Mouse (Mus musculus) left cerebral cortex, postnatal 25 days (tissue): Measurements from ENCODE around the gene Lin37. TPM values are rescaled to one million over a fixed set of nuclear protein-coding genes. Genes with fewer than 3 reads are reported as not detected.

Source experiments
- DNase-seq, 2 experiments: peaks; one replicate each; pipeline ENCODE4 v3.0.0; 2022; ENCODE audit warnings: low spot score in 2 of 2, mixed read lengths in 1 of 2
- intact Hi-C: fragments of 180-260 bp; cut with DNase I; formaldehyde crosslinking; loops from one replicate; pipeline ENCODE4 v1.15.1; 2025
- total RNA-seq, 2 experiments: library from RNA; stranded (reverse); gene quantifications; 2 replicates each; pipeline ENCODE4 v1.2.3; 2021

Gene Lin37
- total RNA-seq, 2 experiments from 2014 or later: 45.5 to 47.8 TPM

DNA sequence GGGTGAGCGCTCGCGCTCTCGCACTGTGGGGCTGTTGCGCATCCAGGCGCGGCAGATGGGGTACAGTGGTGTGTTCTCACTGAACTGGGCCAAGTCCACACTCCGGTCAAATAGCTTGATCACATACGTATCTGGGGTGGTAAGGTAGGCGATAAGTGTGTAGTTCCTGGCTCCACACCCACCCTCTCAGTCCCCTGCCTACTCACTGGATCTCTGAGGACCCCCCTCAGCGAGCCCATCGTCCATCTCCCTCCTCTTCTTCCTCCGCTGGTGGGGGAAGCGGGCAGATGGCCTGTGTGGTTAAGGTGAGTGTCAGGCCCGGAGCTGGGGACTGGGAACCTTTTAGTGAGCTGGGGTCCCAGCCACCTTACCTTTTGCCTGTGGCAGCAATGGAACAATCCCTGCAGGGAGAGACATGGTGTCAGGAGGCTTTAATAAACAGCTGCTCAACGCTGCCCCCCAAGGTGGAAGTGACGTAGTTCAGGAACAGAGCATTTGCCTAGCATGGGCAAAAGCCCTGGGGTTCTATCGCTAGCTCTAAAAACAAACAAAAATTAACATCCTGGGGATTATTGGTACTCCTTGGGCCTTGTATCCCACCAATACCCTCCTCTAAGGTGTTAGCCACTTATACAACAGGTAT, 2.6 kb downstream of the Lin37 start:
- intact Hi-C loops: no loop called here
- DNase-seq: no peak

GRCm38 (mm10) chr7:30553810-30554584, 5.6 kb downstream of the Lin37 start:
- intact Hi-C loops: loop anchor here (5.0 kb wide), 1 partner anchor 62 kb away; the partner anchor contains the start of gene Prodh2
- DNase-seq: no peak

DNA sequence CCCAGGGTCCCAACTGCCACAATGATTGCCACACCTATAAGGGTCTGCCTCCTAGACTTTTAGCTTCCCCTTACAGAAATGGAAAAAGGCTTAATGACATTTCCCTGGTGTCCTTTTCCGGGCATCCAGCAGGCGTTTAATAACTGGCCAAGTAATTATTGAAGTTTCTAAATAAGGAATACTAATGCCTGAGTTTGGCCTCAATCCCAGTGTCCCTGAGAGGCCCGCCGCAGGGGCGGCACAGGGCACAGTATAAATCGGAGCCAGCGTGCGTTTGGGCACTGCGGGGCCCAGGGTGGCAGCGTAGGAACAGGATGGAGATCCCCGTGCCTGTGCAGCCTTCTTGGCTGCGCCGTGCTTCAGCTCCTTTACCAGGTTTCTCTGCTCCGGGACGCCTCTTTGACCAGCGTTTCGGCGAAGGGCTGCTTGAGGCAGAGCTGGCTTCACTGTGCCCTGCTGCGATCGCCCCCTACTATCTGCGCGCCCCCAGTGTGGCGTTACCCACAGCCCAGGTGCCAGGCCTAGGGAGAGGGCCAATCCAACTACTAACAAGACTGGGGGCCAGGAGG, 6.5 kb downstream of the Lin37 start:
- intact Hi-C loops: loop anchor here (5.0 kb wide), 1 partner anchor 61 kb away; the partner anchor contains the start of gene Prodh2
- DNase-seq: peak in 1 of 2 experiments; percentile 50

- intact Hi-C loops: loop anchor here (5.0 kb wide), 1 partner anchor 60 kb away; the partner anchor contains the start of gene Prodh2
Measured at GRCm38 (mm10) chr7:30552102-30553020, 7.3 kb downstream of the Lin37 start, which contains the start of the genes Hspb6 and Proser3. Gene Hspb6 (plus strand): TSS chr7:30552178. Gene Proser3 (minus strand): TSS chr7:30552299.

GRCm38 (mm10) chr7:30551445-30552101, 8.1 kb downstream of the Lin37 start:
- DNase-seq: no peak
- intact Hi-C loops: loop anchor here (5.0 kb wide), 1 partner anchor 59 kb away; the partner anchor contains the start of gene Prodh2

More at GRCm38 (mm10) chr7:30552102-30553020, 7.3 kb downstream of the Lin37 start, which contains the start of the genes Hspb6 and Proser3:
- peak; percentile 97 to 99 for DNase-seq

GRCm38 (mm10) chr7:30550603-30551002, 9.0 kb downstream of the Lin37 start:
- DNase-seq: no peak
- intact Hi-C loops: loop anchor here (5.0 kb wide), 1 partner anchor 58 kb away; the partner anchor contains the start of gene Prodh2

GRCm38 (mm10) chr7:30549880-30550279, 9.8 kb downstream of the Lin37 start:
- no peak for DNase-seq
- intact Hi-C loops: loop anchor here (5.0 kb wide), 1 partner anchor 58 kb away; the partner anchor contains the start of gene Prodh2

DNA sequence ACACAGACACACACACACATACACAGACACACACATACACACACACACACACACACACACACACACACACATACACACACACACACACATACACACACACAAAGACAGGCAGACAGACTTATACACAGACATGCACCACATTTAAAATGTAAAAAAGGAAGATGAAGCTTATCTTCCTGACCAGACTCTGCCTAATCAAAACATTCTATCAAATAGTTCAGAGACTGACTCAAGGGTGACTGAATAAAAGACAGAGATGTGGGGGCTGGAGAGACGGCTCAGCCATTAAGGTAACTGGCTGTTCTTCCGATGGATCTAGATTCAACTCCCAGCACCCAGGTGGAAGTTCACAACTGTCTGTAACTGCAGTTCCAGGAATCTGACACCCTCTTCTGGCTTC, 15.3 kb downstream of the Lin37 start:
- intact Hi-C loops: no loop called here
- no peak for DNase-seq

DNA sequence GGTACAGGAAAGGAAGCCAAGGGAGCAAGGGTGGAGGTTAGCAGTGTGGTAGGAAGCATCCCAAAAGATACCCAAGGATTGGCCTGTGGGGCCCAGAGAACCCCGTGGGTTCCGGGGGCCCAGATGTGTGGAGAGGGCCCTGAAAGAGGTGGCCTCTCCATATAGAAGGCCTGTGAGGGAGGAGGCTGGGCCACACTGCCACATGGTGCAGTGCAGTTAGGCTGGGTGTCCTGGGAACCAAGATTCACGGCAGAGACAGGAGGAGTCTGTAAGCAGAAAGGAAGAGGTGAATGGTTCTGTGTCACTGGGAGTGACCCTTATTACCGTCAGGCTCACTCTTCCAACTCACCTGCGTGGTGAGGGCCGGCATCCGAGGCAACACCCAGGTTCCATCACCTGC, 19.1 kb downstream of the Lin37 start:
- intact Hi-C loops: no loop called here
- no peak for DNase-seq

DNA sequence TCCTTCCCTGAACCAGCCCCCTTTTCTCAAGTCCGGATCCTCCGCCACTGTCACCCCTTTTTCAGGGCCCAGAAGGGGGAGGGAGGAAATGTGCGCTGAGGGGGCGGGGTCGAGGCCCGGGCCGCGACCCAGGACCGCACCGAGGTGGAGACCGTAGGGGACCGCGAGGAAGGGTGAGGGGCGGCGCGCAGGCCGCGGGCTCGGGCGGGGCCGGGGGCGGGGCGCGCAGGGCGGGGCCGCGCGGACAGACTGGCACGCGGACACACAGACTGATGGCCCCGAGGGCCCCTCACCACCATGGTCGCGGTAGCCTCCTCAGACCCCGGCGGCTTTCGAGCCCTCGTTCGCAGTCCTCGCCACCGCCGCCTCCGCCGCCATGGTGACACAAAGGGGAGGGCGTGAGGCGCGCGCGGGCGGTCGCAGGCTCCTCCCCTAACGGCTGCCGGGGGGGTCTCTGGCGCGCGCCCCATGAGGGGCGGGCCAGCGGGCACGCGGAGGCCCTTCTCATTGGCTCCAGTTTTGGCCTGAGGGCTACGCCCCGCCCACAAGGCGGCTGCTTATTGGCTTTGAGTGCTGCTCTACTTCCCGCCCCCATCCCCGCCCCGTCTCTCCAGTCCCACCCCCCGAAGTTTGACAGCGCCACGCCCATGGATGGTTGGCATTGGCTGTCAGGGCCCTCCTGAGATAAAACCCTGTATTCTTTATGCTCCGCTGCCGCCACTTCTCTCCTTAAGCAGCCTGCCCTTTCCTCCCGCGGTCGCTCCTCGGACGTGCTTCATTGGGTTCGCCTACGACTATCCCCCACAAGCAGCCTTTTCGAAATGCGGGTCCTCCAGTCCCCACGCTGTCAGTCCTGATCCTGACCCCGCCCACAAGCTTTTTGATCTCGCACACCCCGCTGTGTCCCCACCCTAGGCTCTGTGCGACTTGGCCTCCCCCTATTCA, 24.7 kb downstream of the Lin37 start, which contains the start of gene Arhgap33:
TSS of gene Arhgap33 (minus strand) at position 428 of the 945 bp plus-strand sequence.
- peak; percentile 98 for DNase-seq
- intact Hi-C loops: no loop called here

DNA sequence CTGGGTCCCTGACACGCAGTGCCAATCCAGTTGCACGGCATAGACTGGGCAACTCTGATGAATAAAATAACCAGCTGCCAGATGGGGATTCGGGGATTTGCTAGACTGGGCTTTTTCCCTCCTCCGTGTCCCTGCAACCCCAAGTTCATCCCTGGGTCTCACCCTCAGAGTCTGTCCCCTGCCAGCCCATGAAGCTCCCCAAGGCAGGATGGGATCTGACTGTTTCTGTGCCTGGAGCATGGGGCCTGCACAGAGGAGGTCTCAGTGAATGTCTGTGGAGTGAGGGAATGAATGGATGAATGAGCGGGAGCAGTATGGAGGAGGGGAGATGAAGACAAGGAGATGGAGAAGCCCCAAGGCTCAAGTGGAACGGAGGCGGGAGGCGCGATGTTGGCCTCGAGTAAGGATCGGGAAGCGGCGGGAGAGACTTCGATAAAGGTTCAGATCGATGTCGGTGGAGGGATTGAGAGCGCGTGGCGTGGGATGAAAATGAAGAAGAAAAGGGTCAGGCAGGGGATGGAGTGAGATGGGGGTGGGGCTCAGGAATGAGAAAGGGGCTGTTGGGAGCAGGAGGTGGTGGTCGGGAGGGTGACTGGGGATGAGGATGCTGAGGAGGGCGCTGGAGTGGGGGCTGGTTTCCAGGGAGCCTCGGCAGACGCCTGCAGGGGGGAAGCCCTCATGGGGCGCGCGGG, 25.6 kb downstream of the Lin37 start:
- intact Hi-C loops: no loop called here
- DNase-seq: peak; percentile 54 to 70

DNA sequence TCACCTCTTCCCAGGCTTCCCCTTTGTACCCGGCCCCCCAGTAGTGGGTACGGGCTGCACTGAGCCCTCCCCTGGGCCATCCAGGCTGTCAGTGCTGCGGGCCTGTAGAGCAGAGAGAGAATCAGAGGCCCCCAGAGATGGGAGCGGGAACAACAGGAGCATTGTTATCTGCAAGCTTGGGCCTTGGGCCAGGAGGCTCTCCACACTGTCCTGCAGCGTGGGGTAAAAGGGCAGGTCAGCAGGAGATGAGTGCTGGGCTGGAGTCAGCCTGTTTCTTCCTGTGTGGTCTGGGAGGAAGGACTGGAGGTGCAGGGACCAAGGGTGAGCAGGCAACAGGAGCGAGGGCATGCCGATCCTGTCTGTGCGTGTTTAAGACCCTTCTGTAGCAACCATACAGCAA, 26.7 kb downstream of the Lin37 start:
- intact Hi-C loops: no loop called here
- DNase-seq: peak in 1 of 2 experiments; percentile 42

GRCm38 (mm10) chr7:30531291-30531815, 28.3 kb downstream of the Lin37 start:
- DNase-seq: peak; percentile 73 to 93

DNA sequence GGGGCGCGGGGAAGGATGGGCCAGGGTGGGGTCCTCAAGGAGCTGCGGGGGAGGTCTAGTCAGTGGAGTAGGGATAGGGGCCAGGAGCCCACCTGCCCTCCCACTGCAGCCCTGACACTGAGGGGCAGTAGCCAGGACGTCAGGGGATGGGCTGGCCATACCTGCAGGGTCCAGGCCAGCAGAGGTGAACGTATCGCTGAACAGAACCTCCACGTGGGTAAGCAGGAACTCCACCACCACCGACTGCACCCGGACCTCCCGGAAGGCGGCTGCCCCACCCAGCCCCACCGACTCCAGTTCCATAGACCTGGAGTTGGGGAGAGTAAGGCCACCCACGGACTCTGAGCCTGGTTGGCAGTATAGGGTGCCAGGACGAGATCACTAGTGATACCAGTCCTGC, 32.7 kb downstream of the Lin37 start:
- intact Hi-C loops: no loop called here
- DNase-seq: no peak

More at GRCm38 (mm10) chr7:30531291-30531815, 28.3 kb downstream of the Lin37 start:
- intact Hi-C loops: no loop called here

DNA sequence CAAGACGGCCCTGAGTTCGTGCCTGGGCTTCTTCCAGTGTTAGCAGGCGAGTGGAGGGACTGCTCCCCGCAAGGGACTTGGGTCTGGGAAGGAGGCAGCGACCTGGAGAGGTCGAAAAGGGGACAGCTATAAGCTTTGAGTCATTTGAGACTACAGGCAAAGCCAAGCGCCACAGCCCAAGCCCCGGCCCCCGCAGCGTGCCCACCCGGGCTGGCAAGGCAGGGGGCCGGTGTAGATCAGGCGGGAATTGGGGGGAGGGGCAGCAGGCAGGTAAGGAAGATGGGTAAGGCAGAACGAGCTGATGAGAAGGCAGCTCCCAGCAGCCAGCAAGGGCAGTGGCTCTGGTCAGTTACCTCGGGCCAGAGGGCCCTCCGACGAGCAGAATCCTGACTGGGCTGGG, 33.2 kb downstream of the Lin37 start:
- no peak for DNase-seq
- intact Hi-C loops: no loop called here

GRCm38 (mm10) chr7:30525954-30526353, 33.7 kb downstream of the Lin37 start:
- DNase-seq: no peak
- intact Hi-C loops: no loop called here

GRCm38 (mm10) chr7:30524487-30524886, 35.2 kb downstream of the Lin37 start:
- DNase-seq: no peak
- intact Hi-C loops: no loop called here
